Mouse (Mus musculus): Measurements from ENCODE around the gene Ptprn2. TPM values are rescaled to one million over a fixed set of nuclear protein-coding genes. Genes with fewer than 3 reads are reported as not detected.
A peak's percentile ranks its signal among the peaks of the same experiment; 100 is the strongest.

The Ptprn2 gene
- polyA plus RNA-seq, 1 experiment from 2014 or later, result 2.9 TPM

DNA sequence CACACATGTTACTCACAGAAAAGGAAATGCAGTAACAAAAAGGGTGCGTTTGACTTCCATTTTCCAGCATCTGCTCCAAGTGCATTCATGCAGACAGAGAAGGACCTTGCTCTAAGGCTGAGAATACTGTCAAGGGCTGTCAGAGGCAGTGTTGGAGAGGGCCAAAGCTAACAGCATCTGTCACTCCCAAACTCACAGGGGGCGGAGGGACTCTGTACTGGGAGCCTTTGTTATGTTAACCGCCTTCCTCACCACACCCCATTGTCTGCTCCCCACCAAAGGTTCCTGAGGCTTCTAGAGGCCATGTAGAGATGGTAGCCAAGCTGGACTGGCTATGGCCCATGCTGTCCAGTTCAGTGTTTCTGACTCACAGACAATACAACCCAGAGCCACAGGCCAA is 553.9 kb downstream of the Ptprn2 start:
- Histone ChIP-seq H3K9me3 (ENCODE audit: control insufficient read depth, low read length) (no peaks in the 10 kb centered on the region), H3K4me3 (ENCODE audit: low read depth, low read length) (no peak overlapping the region), H3K36me3 (ENCODE audit: control insufficient read depth, insufficient read depth, low read length) (no peaks in the 10 kb centered on the region), H3K4me2 (ENCODE audit: low read depth) (no peak overlapping the region), H3K4me1 (ENCODE audit: control insufficient read depth, insufficient read depth, low read length) (no peaks in the 10 kb centered on the region), H3K27me3 (ENCODE audit: control insufficient read depth, insufficient read depth, low read length) (no peaks in the 10 kb centered on the region), H3K9ac (ENCODE audit: low read length) (no peak overlapping the region), H3K27ac (ENCODE audit: low read depth, low read length) (no peak overlapping the region)
- WGBS, result 20% methylated on average over 3 of the region's 3 CpGs
- DNase-seq (ENCODE audit: low spot score) (no peak), ATAC-seq (ENCODE audit: insufficient read depth, low FRiP score, low TSS enrichment) (peak; percentile 62; the same call in 1 of the 2 replicates)

DNA sequence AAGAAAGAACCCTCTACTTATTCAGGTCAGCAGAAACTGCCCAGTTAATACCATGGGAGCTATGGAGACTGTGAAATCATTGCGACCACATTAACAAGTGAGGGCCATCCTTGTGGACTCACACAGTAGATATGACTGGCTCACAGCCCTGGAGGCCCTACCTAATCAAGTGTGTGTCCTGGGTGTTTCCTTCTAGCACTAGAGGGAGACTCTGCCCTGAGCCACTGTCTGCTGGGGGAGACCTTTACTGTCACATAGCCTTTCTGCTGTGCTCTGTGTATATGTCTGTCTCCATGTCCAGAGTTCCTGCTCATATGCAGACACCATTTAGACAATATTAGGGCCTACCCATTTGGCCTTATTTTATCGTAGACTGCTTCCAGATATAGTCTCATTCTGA is 555.9 kb downstream of the Ptprn2 start:
- no peaks in the 10 kb centered on the region for H3K9me3 ChIP-seq (ENCODE audit: control insufficient read depth, low read length)

DNA sequence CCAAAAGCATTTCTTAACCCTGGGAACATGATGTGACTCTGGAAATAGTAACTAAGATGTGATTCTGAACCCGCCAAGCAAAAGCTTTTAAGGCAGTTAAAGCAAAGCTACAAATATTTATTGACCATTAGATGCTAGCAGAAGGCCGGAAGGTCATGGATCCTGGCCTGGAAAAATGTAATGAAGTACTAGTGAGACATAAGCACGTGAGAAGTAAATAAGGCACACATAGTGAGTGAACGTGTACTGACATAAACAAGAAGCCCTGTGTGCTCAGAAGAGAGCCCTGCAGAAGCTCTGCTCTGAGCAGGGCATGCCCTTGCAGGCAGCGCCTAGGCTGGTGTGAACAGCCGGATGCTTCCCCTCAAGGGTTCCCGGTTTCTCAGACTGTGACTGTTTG is 557.2 kb downstream of the Ptprn2 start:
- 88% methylated on average over 7 of the region's 7 CpGs for WGBS
- H3K4me3 ChIP-seq (ENCODE audit: low read depth, low read length), result no peak overlapping the region
- H3K36me3 ChIP-seq (ENCODE audit: control insufficient read depth, insufficient read depth, low read length), result no peaks in the 10 kb centered on the region
- peaks cover under 1% of the 10 kb centered on the region; the same call in 1 of the 2 replicates for H3K4me1 ChIP-seq (ENCODE audit: control insufficient read depth, insufficient read depth, low read length)
- DNase-seq (ENCODE audit: low spot score) (no peak), ATAC-seq (ENCODE audit: insufficient read depth, low FRiP score, low TSS enrichment) (no peak)
- no peaks in the 10 kb centered on the region for H3K9me3 ChIP-seq (ENCODE audit: control insufficient read depth, low read length)
- H3K9ac ChIP-seq (ENCODE audit: low read length), result no peak overlapping the region
- no peak overlapping the region for H3K27ac ChIP-seq (ENCODE audit: low read depth, low read length)
- no peaks in the 10 kb centered on the region for H3K27me3 ChIP-seq (ENCODE audit: control insufficient read depth, insufficient read depth, low read length)
- no peak overlapping the region for H3K4me2 ChIP-seq (ENCODE audit: low read depth)

More for the DNA sequence above, 555.9 kb downstream of the Ptprn2 start:
- no peak for DNase-seq (ENCODE audit: low spot score)
- no peak for ATAC-seq (ENCODE audit: insufficient read depth, low FRiP score, low TSS enrichment)
- H3K4me1 ChIP-seq (ENCODE audit: control insufficient read depth, insufficient read depth, low read length), result no peaks in the 10 kb centered on the region
- H3K27ac ChIP-seq (ENCODE audit: low read depth, low read length), result no peak overlapping the region
- no peaks in the 10 kb centered on the region for H3K36me3 ChIP-seq (ENCODE audit: control insufficient read depth, insufficient read depth, low read length)
- H3K4me3 ChIP-seq (ENCODE audit: low read depth, low read length), result no peak overlapping the region
- WGBS, result 95% methylated on average over 2 of the region's 2 CpGs
- no peak overlapping the region for H3K9ac ChIP-seq (ENCODE audit: low read length)
- H3K27me3 ChIP-seq (ENCODE audit: control insufficient read depth, insufficient read depth, low read length), result no peaks in the 10 kb centered on the region
- H3K4me2 ChIP-seq (ENCODE audit: low read depth), result no peak overlapping the region

DNA sequence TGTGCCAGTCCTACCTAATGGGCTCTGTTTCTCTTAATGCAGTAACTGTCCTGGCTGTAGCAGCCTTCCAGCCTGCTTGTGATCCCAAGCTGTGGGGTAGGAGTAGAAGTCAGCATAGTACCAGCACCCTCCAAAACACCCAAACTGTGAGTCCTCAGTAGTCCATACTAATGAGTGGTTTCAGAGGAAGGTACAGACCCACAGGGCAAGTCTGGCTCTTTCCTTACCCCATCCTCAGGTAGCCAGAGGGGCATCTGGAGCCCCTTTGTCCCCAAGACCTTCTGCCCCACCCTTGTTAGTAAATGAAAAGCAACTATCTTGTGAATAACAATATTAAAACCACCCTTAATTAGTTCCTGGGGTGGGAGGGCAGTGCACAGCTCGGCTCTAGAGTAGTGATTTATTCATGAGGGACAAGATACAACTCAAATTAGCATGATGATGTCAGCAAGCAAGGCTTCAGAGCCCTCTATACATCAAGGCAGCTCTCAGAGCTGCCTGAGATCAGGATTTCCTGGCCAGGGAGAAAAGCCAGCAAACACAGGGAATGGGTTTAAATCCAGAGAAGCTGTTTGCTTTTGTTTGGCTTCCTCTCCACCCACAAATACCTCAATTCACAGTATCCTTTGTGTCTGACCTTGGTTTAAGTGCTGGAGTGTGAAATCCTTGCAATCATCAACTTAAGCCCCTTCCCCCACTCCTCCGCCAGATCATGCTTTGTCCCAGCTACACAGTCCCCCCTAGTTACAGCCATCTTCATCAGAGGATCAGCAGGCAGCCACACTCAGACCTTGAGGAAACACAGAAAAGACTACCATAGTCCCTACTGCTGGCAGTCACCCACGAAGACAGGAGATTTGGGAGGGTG is 562.1 kb downstream of the Ptprn2 start:
- DNase-seq (ENCODE audit: low spot score) (peak; percentile 62), ATAC-seq (ENCODE audit: insufficient read depth, low FRiP score, low TSS enrichment) (peak; percentile 75)
- peak overlapping the region; percentile 35; the same call in 1 of the 2 replicates for H3K9ac ChIP-seq (ENCODE audit: low read length)
- no peaks in the 10 kb centered on the region for H3K27me3 ChIP-seq (ENCODE audit: control insufficient read depth, insufficient read depth, low read length)
- no peak overlapping the region for H3K4me2 ChIP-seq (ENCODE audit: low read depth)
- H3K4me3 ChIP-seq (ENCODE audit: low read depth, low read length), result no peak overlapping the region
- H3K27ac ChIP-seq (ENCODE audit: low read depth, low read length), result peak overlapping the region; percentile 69
- 9% methylated on average over 3 of the region's 3 CpGs for WGBS
- H3K9me3 ChIP-seq (ENCODE audit: control insufficient read depth, low read length), result no peaks in the 10 kb centered on the region
- peaks cover 6% of the 10 kb centered on the region; the same call in 1 of the 2 replicates for H3K4me1 ChIP-seq (ENCODE audit: control insufficient read depth, insufficient read depth, low read length)
- no peaks in the 10 kb centered on the region for H3K36me3 ChIP-seq (ENCODE audit: control insufficient read depth, insufficient read depth, low read length)

DNA sequence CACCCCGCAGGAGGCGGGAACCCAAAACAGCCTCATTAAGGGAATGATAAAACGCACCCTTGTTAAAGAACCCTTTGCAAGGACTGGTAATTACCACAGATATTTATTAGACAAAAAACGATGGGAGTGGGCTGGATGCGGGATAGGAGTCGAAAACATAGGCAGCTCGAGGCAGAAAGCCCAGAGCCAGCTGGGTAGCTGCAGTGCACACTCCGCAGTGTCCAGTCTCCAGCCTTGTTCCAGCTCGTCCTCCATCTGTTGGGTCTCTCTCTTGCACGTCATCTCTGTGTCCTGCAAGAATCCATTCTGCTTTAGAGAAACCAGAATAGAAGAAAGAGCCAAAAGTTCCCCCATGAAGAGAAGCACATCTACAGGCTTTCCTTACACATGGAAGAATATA is 564.3 kb downstream of the Ptprn2 start:
- H3K27me3 ChIP-seq (ENCODE audit: control insufficient read depth, insufficient read depth, low read length), result no peaks in the 10 kb centered on the region
- no peak overlapping the region for H3K9ac ChIP-seq (ENCODE audit: low read length)
- no peak for ATAC-seq (ENCODE audit: insufficient read depth, low FRiP score, low TSS enrichment)
- H3K36me3 ChIP-seq (ENCODE audit: control insufficient read depth, insufficient read depth, low read length), result no peaks in the 10 kb centered on the region
- H3K4me2 ChIP-seq (ENCODE audit: low read depth), result no peak overlapping the region
- H3K4me1 ChIP-seq (ENCODE audit: control insufficient read depth, insufficient read depth, low read length), result peaks cover 10% of the 10 kb centered on the region
- H3K27ac ChIP-seq (ENCODE audit: low read depth, low read length), result no peak overlapping the region
- H3K4me3 ChIP-seq (ENCODE audit: low read depth, low read length), result no peak overlapping the region
- WGBS, result 82% methylated on average over 10 of the region's 10 CpGs
- H3K9me3 ChIP-seq (ENCODE audit: control insufficient read depth, low read length), result no peaks in the 10 kb centered on the region
- DNase-seq (ENCODE audit: low spot score), result no peak

DNA sequence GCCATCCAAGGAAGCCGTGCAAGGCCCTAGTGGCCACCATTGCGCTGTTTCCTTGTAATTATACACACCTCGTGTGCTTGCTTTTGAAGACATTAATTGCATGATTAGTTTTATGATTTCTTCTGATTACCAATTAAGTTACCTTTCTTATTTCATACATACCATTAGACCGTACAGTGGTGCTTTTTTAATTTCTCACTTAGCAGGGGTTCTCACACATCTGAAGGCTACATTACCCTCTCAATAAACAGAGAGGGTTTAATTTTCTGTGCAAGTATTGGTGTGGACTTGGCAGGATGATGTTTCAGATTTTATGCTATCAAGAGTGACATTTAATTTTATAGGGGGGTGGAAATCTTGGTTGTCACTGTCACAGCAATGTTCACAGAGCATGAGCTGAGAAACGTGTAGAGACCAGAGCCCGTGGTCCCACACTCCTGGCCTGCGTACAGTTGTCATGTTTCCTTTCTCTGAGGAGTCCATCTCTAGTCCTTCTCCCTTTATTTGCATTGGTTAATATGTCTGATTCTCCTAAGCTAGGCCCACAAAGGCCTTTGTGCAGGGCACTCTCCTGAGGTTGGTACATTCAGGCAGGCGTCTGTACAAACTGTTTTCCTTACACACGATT is 567.8 kb downstream of the Ptprn2 start:
- no peaks in the 10 kb centered on the region for H3K36me3 ChIP-seq (ENCODE audit: control insufficient read depth, insufficient read depth, low read length)
- H3K27ac ChIP-seq (ENCODE audit: low read depth, low read length), result peak overlapping the region; percentile 73
- H3K4me1 ChIP-seq (ENCODE audit: control insufficient read depth, insufficient read depth, low read length), result peaks cover 9% of the 10 kb centered on the region
- H3K4me2 ChIP-seq (ENCODE audit: low read depth), result peak overlapping the region; percentile 22
- no peak overlapping the region; the same call in 1 of the 2 replicates for H3K9ac ChIP-seq (ENCODE audit: low read length)
- H3K27me3 ChIP-seq (ENCODE audit: control insufficient read depth, insufficient read depth, low read length), result no peaks in the 10 kb centered on the region
- ATAC-seq (ENCODE audit: insufficient read depth, low FRiP score, low TSS enrichment) (peak; percentile 13; the same call in 1 of the 2 replicates), DNase-seq (ENCODE audit: low spot score) (no peak)
- H3K4me3 ChIP-seq (ENCODE audit: low read depth, low read length), result no peak overlapping the region
- WGBS, result 69% methylated on average over 9 of the region's 9 CpGs
- H3K9me3 ChIP-seq (ENCODE audit: control insufficient read depth, low read length), result no peaks in the 10 kb centered on the region

DNA sequence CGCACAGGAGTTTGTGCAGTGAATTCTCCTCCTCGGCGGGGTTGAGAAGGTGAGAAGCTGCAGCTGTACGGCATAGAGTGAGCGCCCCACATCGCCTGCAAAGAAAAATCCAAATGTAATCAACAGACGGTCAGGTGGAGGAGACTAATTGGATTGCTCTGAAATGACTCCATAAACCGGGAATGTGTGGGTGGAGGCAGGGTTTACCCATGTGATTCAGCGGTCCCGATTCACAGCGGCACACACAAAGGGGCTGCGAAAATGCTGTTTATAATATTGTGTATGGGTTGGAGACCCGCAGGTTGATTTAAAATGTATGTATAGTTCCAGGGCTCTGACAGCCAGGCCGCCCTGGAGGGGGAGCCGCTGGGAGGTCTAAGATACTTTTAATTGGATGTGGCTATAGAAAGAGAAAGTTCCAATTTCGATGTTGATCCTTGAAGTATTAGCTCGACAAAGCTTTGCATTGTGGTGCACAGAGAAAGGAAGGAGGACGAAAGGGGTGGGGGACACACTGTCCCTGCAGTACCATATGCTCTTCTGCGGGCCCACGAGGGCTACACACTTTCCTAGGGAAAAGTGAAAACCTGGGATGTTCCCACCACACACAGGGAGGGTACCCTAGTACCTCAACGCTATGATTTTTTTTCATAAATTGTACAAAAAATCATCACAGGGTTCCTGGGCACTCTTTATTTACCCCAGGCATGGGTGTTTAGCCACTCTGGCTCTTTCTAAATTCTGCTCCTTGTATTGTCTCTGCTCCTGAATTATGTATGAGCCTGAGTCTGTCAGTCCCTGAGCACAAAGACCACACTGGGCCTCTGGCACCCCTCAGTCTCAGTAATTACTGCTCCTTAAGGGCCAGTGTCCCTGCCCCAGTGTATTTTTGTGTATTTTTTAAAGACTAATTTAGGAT is 568.6 kb downstream of the Ptprn2 start:
- Histone ChIP-seq H3K4me1 (ENCODE audit: control insufficient read depth, insufficient read depth, low read length) (peaks cover 9% of the 10 kb centered on the region), H3K4me3 (ENCODE audit: low read depth, low read length) (no peak overlapping the region), H3K4me2 (ENCODE audit: low read depth) (peak overlapping the region; percentile 22), H3K9ac (ENCODE audit: low read length) (peak overlapping the region; percentile 35), H3K36me3 (ENCODE audit: control insufficient read depth, insufficient read depth, low read length) (no peaks in the 10 kb centered on the region), H3K27ac (ENCODE audit: low read depth, low read length) (peak overlapping the region; percentile 73), H3K9me3 (ENCODE audit: control insufficient read depth, low read length) (no peaks in the 10 kb centered on the region), H3K27me3 (ENCODE audit: control insufficient read depth, insufficient read depth, low read length) (no peaks in the 10 kb centered on the region)
- DNase-seq (ENCODE audit: low spot score) (peak; percentile 60), ATAC-seq (ENCODE audit: insufficient read depth, low FRiP score, low TSS enrichment) (peak; percentile 86)
- WGBS, result 22% methylated on average over 21 of the region's 21 CpGs

DNA sequence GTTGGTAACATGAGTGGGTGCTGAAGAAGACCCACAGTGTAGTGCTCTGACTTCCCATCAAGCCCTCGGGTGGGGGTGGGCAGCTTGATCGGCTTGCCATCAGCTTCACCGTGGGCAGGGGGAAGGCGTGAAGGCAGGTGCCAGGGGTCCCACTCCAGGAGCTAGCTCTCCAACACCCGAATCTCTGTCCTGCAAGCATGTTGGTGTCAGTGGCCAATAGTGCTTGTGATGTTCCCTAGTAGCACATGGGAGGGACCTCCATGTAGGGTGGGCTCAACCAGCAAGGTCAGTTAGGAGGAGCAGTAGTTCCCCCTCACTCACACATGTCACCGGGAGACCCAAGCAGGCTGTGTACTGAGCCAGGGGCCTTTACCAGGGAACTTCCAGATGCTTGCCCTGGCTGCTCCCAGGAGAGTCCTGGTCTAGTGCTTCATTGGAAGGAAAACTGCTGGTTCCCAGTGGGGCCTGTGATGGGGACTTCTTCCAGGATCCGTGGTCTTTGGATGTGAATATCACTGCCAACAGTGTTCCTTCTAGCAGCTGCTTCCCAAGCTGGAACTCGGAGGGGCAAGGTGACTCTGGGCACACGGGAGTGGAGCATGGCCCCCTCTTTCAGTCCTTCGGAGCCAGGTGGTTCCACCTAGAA is 569.5 kb downstream of the Ptprn2 start:
- H3K27ac ChIP-seq (ENCODE audit: low read depth, low read length), result peak overlapping the region; percentile 73; the same call in 1 of the 2 replicates
- ATAC-seq (ENCODE audit: insufficient read depth, low FRiP score, low TSS enrichment) (peak; percentile 20), DNase-seq (ENCODE audit: low spot score) (peak; percentile 24)
- no peaks in the 10 kb centered on the region for H3K36me3 ChIP-seq (ENCODE audit: control insufficient read depth, insufficient read depth, low read length)
- no peak overlapping the region for H3K4me2 ChIP-seq (ENCODE audit: low read depth)
- no peaks in the 10 kb centered on the region for H3K27me3 ChIP-seq (ENCODE audit: control insufficient read depth, insufficient read depth, low read length)
- 79% methylated on average over 10 of the region's 10 CpGs for WGBS
- no peak overlapping the region for H3K9ac ChIP-seq (ENCODE audit: low read length)
- H3K4me3 ChIP-seq (ENCODE audit: low read depth, low read length), result no peak overlapping the region
- H3K4me1 ChIP-seq (ENCODE audit: control insufficient read depth, insufficient read depth, low read length), result peaks cover 9% of the 10 kb centered on the region
- H3K9me3 ChIP-seq (ENCODE audit: control insufficient read depth, low read length), result no peaks in the 10 kb centered on the region
